Mouse (Mus musculus) kidney, embryonic 14.5 days (tissue): ENCODE measurements at regions not wholly inside any gene's neighbourhood (a gene's known extent, or its start where the extent isn't known, plus 50 kb on each side); places are given as distances from the start of the nearest gene placed in this dataset.
"Not testable (repeated sequence)": the region's sequence is repeated elsewhere in the genome, so short reads cannot be mapped to it uniquely, and the experiment has no call there.

Experiments
- ATAC-seq: fragments of 200-750 bp; cut with Nextera tagmentation; 2 replicates; pipeline ENCODE4 v1.8.0; 2017; ENCODE audit warnings: moderate number of reproducible peaks, mild to moderate bottlenecking, moderate TSS enrichment, moderate library complexity; ENCODE audit not compliant: low FRiP score, low TSS enrichment
- H3K27ac ChIP-seq: fragments of 300-500 bp; sonication (generic); 2 replicates; pipeline ENCODE4 v1.5.1; 2014; ENCODE audit warnings: low read depth, mild to moderate bottlenecking, low read length, moderate library complexity, mixed read lengths
- H3K27me3 ChIP-seq: fragments of 300-500 bp; sonication (generic); 2 replicates; pipeline ENCODE4 v1.6.1; 2014; ENCODE audit warnings: mild to moderate bottlenecking, low read length; ENCODE audit not compliant: control insufficient read depth, insufficient read depth
- H3K36me3 ChIP-seq: fragments of 300-500 bp; sonication (generic); 2 replicates; pipeline ENCODE4 v1.6.1; 2014; ENCODE audit warnings: low read length, mixed read lengths; ENCODE audit not compliant: control insufficient read depth, insufficient read depth
- H3K4me1 ChIP-seq: fragments of 300-500 bp; sonication (generic); 2 replicates; pipeline ENCODE4 v1.6.1; 2014; ENCODE audit warnings: low read length, mixed read lengths; ENCODE audit not compliant: control insufficient read depth, insufficient read depth
- H3K4me2 ChIP-seq: fragments of 300-500 bp; sonication (generic); replicated peaks from 2 replicates; pipeline ENCODE4 v1.6.1; 2014; ENCODE audit warnings: low read depth, mild to moderate bottlenecking, low read length
- H3K4me3 ChIP-seq: fragments of 300-500 bp; sonication (generic); 2 replicates; pipeline ENCODE4 v1.5.1; 2014; ENCODE audit warnings: mild to moderate bottlenecking, low read length
- H3K9ac ChIP-seq: fragments of 300-500 bp; sonication (generic); 2 replicates; pipeline ENCODE4 v1.6.1; 2014; ENCODE audit warnings: low read depth, mild to moderate bottlenecking, low read length, moderate library complexity
- H3K9me3 ChIP-seq: fragments of 300-500 bp; sonication (generic); 2 replicates; pipeline ENCODE4 v1.6.1; 2016; ENCODE audit warnings: low read length; ENCODE audit not compliant: control insufficient read depth
- WGBS: fragments of 180-500 bp; shearing (Covaris S2); extraction: QIAGEN DNeasy Blood & Tissue Kit; methylation state at CpG from one replicate; pipeline ENCODE4 v1.1.7; 2014; 5-methylcytosine and 5-hydroxymethylcytosine counted together

- Histone ChIP-seq H3K27me3 (no peaks in the 10 kb centered on the region), H3K4me3 (no peak overlapping the region), H3K9me3 (no peaks in the 10 kb centered on the region), H3K4me2 (no peak overlapping the region), H3K9ac (no peak overlapping the region), H3K36me3 (no peaks in the 10 kb centered on the region), H3K4me1 (no peaks in the 10 kb centered on the region), H3K27ac (no peak overlapping the region)
- WGBS: 74% methylated on average over 1 of the region's 1 CpGs
- no peak for ATAC-seq
Observed at GRCm38 (mm10) chr14:37430656-37431055, 295.6 kb upstream of the Ghitm start.

- Histone ChIP-seq H3K27me3 (no peaks in the 10 kb centered on the region), H3K9me3 (no peaks in the 10 kb centered on the region), H3K4me2 (no peak overlapping the region), H3K4me1 (no peaks in the 10 kb centered on the region), H3K9ac (no peak overlapping the region), H3K36me3 (no peaks in the 10 kb centered on the region), H3K27ac (no peak overlapping the region), H3K4me3 (no peak overlapping the region)
- ATAC-seq: no peak
Observed at GRCm38 (mm10) chr14:37425506-37425905, 290.4 kb upstream of the Ghitm start.

GRCm38 (mm10) chr14:37421566-37421965, 286.5 kb upstream of the Ghitm start:
- H3K27ac ChIP-seq: no peak overlapping the region
- H3K4me1 ChIP-seq: no peaks in the 10 kb centered on the region
- no peak overlapping the region for H3K4me2 ChIP-seq
- no peaks in the 10 kb centered on the region for H3K36me3 ChIP-seq
- 9% methylated on average over 2 of the region's 2 CpGs for WGBS
- H3K9ac ChIP-seq: no peak overlapping the region
- no peaks in the 10 kb centered on the region for H3K9me3 ChIP-seq
- no peak overlapping the region for H3K4me3 ChIP-seq
- peak; percentile 69; the same call in 1 of the 2 replicates for ATAC-seq
- no peaks in the 10 kb centered on the region for H3K27me3 ChIP-seq

- H3K9me3 ChIP-seq, ATAC-seq, H3K9ac ChIP-seq, H3K4me1 ChIP-seq, H3K27me3 ChIP-seq, H3K4me2 ChIP-seq, H3K4me3 ChIP-seq, H3K36me3 ChIP-seq, H3K27ac ChIP-seq: not testable (repeated sequence)
- WGBS: 43% methylated on average over 1 of the region's 1 CpGs
Observed at GRCm38 (mm10) chr14:37412583-37412982, 277.5 kb upstream of the Ghitm start.

GRCm38 (mm10) chr14:37371972-37372371, 236.9 kb upstream of the Ghitm start:
- no peak for ATAC-seq
- Histone ChIP-seq H3K4me2 (no peak overlapping the region), H3K9ac (no peak overlapping the region), H3K27me3 (no peaks in the 10 kb centered on the region), H3K4me1 (no peaks in the 10 kb centered on the region), H3K9me3 (no peaks in the 10 kb centered on the region), H3K27ac (no peak overlapping the region), H3K36me3 (no peaks in the 10 kb centered on the region), H3K4me3 (no peak overlapping the region)
- WGBS: 93% methylated on average over 1 of the region's 1 CpGs

GRCm38 (mm10) chr14:37361896-37362295, 226.8 kb upstream of the Ghitm start:
- Histone ChIP-seq H3K4me1 (no peaks in the 10 kb centered on the region), H3K9ac (no peak overlapping the region), H3K36me3 (no peaks in the 10 kb centered on the region), H3K9me3 (no peaks in the 10 kb centered on the region), H3K4me2 (no peak overlapping the region), H3K4me3 (no peak overlapping the region), H3K27me3 (no peaks in the 10 kb centered on the region), H3K27ac (no peak overlapping the region)
- no peak for ATAC-seq
- 45% methylated on average over 3 of the region's 3 CpGs for WGBS

GRCm38 (mm10) chr14:37355968-37356704, 221.1 kb upstream of the Ghitm start:
- Histone ChIP-seq H3K4me1 (no peaks in the 10 kb centered on the region), H3K9me3 (no peaks in the 10 kb centered on the region), H3K36me3 (no peaks in the 10 kb centered on the region), H3K27ac (no peak overlapping the region), H3K4me2 (no peak overlapping the region), H3K27me3 (no peaks in the 10 kb centered on the region), H3K4me3 (no peak overlapping the region), H3K9ac (no peak overlapping the region)
- peak; percentile 90 for ATAC-seq
- 27% methylated on average over 9 of the region's 9 CpGs for WGBS

DNA sequence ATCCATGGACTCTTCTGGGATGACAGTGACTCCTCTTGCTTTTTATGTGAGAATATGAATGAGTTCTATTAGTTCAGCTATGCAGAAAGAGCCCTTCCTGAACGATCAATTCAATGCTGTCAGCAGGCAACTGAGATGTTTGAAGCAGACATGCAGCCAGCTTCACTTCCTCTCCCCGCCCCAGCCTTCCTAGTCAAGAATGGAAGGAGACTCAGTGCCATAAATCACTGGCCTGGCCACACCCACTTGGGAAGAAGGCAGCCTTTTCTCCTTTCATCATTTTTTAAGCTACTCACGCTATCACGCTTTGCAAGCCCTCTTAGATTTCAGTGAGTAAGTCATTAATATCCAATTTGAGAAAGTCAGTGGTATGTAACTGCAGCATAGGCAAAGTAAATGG, 188.3 kb upstream of the Ghitm start:
- Histone ChIP-seq H3K27ac (no peak overlapping the region), H3K4me1 (no peaks in the 10 kb centered on the region), H3K27me3 (no peaks in the 10 kb centered on the region), H3K4me2 (no peak overlapping the region), H3K9me3 (no peaks in the 10 kb centered on the region), H3K9ac (no peak overlapping the region), H3K4me3 (no peak overlapping the region), H3K36me3 (no peaks in the 10 kb centered on the region)
- 45% methylated on average over 4 of the region's 4 CpGs for WGBS
- 0 out of 2 replicates have a peak, but pooled peaks have one; percentile 28 for ATAC-seq

GRCm38 (mm10) chr14:37315239-37315895, 180.3 kb upstream of the Ghitm start:
- no peaks in the 10 kb centered on the region for H3K36me3 ChIP-seq
- no peaks in the 10 kb centered on the region for H3K27me3 ChIP-seq
- ATAC-seq: no peak
- no peaks in the 10 kb centered on the region for H3K4me1 ChIP-seq
- no peak overlapping the region for H3K4me2 ChIP-seq
- H3K9ac ChIP-seq: no peak overlapping the region
- WGBS: 83% methylated on average over 7 of the region's 7 CpGs
- H3K4me3 ChIP-seq: no peak overlapping the region
- H3K27ac ChIP-seq: no peak overlapping the region
- H3K9me3 ChIP-seq: no peaks in the 10 kb centered on the region
